Mouse (Mus musculus) kidney, postnatal 10 days (tissue): ENCODE results near the gene Thy1.

Source experiments
- DNase-seq: peaks from one replicate; pipeline ENCODE4 v3.0.0; 2021; ENCODE audit warnings: mixed read lengths

Gene Thy1

DNA sequence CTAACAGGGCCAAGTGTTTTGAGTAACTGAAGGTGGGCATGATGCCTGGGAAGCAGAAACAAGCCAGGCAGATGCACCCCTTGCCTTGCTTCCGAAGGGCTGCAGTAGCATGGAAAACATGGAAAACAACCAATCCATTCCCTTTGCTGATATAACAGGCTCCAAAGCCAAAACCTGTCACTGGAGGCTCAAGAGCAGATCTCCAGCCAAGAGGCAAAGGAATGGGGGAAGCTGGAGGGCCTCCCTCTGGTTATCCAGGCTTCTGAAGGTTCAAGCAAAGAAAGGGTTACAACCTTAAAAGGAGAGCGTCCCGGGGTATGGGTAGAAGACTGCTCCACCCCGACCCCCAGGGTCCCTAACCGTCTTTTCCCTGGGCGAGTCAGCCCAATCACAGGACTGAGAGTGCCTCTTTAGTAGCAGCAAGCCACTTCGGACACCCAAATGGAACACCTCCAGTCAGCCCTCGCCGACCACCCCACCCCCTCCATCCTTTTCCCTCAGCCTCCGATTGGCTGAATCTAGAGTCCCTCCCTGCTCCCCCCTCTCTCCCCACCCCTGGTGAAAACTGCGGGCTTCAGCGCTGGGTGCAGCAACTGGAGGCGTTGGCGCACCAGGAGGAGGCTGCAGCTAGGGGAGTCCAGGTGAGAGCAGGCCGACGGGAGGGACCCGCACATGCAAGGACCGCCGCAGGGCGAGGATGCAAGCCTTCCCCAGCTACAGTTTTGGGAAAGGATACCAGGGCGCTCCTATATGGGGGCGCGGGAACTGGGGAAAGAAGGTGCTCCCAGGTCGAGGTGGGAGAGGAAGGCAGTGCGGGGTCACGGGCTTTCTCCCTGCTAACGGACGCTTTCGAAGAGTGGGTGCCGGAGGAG, at the start of gene Thy1:
Thy1 (plus strand) TSS at position 549 of the 872 bp plus-strand sequence.
- DNase-seq, result peak; percentile 59

GRCm38 (mm10) chr9:43997681-43998080, 45.5 kb upstream of the Thy1 start:
- DNase-seq, result no peak

DNA sequence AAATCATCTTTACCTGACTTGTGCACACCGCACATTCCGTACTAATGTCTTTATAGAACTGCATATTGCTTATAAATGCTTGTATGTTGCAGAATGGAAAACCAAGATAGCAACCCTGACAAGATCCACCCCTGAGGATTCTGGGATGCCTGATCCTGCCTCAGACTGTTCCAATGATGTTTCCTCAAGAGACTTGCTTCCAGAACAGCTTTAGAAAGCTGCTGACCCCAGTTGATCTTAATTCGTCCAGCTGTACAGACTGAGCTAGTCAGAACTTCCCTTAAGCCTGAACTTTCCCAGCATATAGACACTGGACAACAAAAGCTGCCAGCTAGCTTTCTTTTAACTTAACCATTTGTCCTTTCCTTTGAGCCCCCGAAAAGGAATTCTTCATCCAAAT, 44.3 kb upstream of the Thy1 start:
- no peak for DNase-seq

- no peak for DNase-seq
Measured at GRCm38 (mm10) chr9:44004362-44004761, 38.8 kb upstream of the Thy1 start.

DNA sequence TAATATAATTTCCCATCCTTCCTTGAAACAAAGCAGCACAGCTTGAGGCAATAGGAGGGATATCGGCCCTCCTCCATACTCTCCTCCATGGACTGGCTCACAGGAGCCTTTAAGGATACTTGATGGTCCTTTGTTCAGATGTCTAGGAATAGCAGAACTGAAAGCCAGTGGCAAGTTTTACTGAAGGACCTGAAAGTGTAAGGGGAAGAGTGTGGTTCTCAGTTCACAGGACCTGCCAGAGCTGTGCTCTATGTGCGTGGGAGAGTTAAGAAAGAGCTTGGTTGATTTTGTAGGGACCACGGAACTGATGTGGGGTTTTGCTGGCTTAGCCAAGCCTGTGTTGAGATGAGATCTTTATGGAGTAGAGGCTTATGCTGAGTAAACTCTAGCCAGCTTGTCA, 37.9 kb upstream of the Thy1 start:
- no peak for DNase-seq

GRCm38 (mm10) chr9:44007323-44007722, 35.9 kb upstream of the Thy1 start:
- DNase-seq, result no peak

DNA sequence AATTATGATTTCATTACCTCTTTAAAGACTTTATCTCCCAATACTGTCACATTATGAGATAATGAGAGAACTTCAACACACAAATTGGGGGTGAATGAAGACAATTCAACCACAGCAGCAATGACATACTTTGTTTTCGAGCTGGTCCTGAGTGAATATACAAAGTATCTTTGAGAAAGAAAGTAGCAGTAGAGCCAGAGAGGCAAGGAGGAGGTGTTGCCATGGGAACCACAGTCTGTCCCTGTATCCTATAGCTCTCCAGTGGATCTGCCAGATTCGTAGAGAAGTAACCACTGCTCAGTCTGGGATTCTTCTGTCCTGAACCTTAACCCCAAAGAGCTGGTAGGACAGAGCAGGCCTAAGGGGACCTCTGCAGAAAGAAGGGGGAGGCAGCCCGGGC, 35.2 kb upstream of the Thy1 start:
- DNase-seq, result no peak

DNA sequence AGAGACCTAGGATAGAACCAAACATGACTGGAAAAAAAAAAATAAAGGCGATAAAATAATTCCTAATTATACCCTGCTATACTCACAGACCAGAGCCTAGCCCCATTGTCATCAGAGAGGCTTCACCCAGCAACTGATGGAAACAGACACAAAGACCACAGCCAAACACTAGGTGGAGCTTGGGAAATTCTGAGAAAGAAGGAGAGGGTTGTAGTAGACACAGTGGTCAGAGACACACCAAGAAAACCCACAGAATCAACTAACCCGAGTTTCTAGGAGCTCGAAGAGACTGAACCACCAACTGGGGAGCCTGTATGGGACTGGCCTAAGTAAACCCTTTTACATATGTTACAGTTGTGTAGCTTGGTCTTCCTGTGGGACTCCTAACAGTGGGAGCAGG, 32.3 kb upstream of the Thy1 start:
- no peak for DNase-seq

DNA sequence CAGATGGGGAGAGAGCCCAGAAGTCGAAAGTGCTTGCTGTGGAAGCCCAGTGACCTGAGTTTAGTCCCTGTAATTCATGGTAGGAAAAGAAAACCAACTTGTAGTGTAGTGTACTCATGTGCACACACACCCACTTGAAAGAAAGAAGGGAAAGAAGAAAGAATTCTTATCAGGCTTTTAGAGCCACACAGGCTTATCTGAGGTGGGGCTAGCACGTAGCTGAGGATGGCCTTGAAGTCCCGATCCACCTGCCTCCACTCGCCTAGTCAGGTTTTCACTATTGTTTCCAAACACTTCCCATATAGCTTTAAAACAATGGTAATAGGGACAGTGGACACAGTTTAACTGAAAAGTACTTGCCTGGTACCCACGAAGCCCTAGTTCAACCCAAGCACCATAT, 31.5 kb upstream of the Thy1 start:
- no peak for DNase-seq

DNA sequence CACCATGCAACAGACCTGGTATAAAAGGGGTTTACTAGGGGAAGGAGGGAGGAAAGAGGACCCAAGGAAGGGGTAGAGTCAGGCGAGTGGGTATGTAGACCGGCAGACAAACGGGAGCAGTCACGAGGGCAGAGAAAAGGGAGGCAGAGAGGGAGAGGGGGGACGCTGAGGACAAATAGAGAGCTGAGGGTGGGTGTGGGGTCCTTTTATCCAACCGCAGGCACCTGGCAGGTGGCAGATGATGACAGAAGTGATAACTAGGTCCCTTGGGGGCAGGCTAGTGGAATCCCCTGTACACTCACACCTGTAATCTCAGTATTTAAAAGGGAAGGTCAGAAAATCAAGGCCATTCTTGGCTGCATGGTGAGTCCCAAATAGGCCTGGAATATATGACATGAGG, 31.0 kb upstream of the Thy1 start:
- DNase-seq, result no peak

DNA sequence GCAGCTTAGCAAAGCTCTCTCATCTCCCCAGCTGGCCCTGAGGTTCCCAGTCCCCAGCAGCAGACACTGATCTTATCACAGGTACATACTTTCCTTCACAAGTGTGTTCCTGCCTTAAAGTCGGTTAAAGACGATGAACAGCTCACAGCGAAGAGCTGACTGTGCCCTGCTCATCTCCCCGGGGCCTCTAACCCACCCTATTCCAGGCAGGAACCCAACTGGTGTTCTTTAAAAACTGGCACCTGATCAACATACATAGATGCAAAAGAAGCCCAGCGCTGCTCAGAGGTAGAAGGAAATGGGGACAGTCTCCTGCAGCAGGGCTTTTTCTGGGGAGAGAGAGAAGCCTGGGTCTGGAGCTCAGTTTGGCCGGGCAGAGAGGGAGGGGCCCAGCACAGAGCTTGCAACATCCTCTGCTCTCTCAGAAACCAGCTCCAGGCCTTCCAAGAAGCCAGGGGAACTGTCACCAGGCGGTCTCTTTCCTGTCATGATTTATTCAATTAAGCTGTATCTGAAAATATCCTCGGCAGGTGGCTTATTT, 30.4 kb upstream of the Thy1 start:
- DNase-seq, result peak; percentile 74

DNA sequence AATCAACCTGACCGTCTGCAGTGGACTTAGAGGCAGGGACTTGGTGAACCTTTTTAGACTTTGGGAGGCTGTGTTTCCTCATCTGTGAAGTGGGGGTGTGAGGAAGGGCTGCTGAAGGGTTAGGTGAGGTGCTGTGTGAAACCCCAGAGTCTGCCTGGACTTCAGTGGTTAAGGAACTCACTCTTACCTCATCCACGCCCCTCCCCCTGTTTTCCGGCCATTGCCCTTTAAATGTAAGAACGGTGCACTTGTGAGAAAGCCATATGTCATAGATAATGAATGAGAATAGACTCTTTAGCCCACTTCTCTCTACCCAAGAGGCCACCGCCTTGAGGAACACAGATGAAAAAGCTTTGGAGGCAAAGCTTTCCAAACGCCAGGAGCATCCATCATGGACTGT, 29.4 kb upstream of the Thy1 start:
- no peak for DNase-seq

GRCm38 (mm10) chr9:44016304-44016703, 26.9 kb upstream of the Thy1 start:
- no peak for DNase-seq

- DNase-seq, result no peak
Measured at GRCm38 (mm10) chr9:44017846-44018245, 25.3 kb upstream of the Thy1 start.

DNA sequence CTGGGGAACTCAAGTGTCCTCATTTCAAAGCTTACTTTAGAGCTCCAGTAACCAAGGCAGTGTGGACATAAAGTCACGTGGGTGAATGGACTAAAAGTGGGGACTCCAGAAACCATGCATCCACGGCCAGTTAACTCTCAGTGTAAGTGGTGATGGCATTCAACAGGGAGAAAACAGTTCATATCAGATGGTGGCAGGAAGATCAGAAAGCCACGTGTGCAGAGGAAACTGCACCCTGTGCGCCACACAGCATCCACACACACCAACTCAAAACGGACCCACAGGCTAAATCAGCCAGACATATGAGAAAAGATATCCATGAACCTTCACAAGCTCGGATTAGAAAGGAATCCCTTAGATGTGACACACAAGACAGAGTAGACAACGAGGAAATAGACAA, 23.2 kb upstream of the Thy1 start:
- no peak for DNase-seq

DNA sequence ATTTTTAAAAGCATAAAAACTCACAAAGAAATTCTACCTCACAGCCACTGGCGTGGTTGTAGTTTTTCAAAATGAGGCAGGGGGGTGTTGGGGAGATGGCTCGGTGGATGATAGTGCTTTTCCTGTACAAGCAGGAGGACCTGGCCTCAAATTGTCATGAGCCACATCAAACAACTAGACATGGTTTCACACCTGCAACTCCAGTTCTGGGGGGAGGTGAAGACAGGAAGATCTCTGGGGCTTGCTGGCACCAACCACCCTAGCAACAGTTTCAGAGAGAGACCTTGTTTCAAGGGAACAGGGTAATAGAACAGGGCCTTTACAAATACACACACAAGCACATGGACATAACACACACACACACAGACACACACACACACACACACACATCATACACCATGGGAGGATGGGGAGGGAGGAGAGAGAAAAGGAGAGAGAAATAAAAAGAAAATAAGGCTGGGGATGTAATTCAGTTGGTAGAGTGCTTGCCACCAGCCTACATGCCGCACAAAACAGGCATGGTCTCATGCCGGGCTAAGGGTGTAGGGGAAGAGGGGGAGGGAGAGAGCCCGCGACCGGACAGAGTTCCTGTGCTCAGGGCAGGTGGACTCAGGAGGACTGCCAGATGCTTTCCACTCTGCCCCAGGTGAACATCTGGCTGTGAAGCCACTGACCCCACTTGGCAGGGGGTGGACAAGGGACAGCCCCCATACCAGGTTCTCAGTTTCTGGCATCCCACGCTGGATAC, 20.9 kb upstream of the Thy1 start:
- no peak for DNase-seq

DNA sequence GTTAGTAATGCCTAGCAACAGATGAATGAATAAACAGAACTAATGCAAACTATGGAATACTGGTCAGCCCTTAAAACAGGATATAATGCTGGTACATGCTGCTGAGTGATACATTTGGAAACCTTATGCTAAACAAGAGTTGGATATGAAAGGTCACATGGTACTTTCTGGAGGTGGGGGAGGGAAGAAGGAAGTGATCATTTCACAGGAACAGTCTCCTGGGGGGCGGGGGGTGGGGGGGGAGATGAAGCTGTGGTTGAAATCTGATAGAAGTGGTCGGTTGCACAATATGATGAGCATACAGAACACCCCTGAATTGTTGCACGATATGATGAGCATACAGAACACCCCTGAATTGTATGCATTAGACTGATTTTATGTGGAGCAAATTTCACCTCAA, 19.1 kb upstream of the Thy1 start:
- no peak for DNase-seq

DNA sequence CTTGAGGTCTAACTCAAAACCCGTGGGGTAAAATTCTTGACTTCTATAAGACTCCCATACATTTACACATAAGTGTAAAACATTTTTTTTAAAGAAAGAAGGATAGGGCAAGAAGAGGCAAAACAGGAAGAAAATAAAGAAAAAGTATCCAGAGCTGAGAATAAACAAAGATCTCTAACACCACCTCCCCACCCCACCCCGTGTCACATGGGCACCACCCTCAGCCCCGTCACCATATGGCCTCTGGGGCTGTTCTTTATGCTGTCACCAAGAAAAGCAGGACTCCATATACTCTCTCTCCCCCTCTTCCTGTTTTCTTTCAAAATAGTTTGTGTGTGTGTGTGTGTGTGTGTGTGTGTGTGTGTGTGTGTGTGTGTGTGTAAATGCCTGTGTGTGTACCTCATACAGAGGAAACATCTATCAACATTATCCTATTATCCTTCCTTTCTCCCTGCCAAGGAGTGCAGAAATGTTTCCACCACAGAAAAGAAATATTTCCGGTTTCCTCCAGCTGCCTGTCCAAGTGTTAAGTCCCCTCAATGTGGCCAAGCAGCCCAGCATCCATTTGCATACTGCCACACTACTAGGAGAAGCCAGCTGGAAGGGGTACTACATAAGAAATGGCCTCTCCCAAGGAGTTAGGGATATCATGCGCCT, 13.5 kb upstream of the Thy1 start:
- DNase-seq, result peak; percentile 33

DNA sequence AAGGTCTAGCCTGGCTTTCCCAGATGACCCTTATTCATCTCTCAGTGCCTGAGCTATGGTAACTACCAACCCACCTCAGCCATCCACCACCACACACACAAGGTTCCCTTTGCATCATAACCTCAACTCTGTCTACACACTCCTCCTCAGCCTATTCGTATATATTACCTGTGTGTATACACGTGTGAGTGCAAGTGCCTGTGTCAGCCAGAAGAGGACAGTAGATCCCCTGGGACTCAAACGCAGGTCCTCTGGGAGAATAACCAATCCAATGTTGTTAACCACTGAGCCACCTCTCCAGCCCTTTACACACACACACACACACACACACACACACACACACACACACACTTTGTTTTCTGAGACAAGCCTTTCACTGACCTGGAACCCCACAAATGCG, 12.5 kb upstream of the Thy1 start:
- DNase-seq, result no peak

DNA sequence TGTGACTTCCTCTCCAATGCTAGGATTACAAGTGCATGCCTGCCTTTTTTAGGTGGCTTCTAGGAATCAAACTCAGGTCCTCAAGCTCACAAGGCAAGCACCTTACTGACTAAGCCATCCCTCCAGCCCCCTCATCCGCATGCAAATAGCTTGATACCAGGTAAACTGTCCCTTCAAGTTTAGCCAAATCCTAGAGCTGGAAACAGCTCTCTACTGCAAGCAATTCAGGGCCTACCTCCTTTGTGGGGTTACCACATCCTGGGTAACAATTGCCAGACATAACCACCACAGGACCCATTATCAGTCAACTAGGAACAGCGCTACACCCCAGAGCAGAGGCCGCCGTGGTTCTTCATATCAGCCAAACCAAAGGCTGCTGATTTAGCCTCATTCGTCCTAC, 12.1 kb upstream of the Thy1 start:
- no peak for DNase-seq

DNA sequence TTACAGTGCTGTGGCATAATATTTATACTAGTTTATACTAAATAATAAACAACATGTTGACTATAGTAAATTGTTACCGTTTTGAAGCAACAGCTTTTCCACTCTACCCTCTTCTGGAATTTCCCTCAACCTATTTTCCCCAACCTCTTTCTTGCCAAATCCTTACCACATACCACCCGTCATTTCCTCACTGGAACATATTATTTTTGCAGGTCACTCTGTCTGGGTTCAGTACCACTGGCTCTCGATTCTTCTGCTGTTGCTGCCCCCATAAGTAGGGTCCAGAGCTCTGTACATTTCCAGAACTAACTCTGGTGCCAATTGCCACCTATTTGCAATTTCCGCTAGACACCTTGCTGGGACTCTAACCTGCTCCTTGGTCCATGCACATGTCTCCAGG, 11.2 kb upstream of the Thy1 start:
- no peak for DNase-seq

DNA sequence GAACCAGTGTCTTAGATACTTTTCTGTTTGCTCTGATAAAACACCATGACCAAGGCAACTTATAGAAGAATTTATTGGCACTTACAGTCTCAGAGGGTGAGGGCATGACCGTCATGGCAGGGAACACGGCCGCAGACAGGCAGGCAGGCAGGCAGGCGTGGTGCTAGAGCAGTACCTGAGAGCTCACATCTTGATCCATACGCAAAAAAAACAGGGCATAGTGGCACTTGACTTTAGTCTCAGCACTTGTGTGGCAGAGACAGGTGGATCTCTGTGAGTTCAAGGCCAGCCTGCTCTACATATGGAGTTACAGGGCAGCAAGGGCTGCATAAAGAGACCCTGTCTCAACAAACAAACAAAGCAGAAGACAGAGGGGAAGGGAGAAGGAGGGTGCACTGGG, 9.9 kb upstream of the Thy1 start:
- DNase-seq, result no peak

DNA sequence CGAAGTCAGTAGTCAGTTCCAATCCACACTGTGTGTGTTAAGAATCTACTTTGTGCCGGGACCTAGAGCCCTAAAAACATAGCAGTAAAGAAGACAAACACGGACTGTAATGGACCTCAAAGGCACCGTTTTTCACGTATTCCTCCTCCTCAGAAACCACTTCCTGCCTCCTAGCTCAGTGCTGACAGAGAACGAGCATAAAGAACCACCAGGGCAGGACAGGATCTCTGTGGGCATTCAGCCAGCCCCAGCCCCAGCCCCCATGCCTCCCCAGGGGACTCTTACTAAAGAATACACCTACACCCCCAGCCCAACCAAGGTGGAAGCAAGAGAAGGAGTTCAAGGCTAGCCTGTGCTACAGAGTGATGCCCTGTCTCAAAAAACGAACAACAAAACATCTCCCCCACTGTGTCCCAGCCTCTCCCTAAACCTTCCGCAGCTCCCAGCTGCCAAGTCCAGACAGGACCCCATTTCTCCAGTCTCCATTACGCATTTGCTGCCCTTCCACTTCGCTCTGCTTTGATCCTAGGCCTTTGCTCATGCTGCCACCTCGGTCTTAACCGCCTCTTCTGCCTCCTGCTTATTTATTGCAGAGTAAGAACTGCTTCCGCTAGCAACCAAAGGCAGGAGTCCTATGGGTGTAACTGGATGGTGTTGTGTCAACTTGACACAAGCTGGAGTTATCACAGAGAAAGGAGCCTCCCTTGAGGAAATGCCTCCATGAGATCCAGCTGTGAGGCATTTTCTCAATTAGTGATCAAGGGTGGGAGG, 9.0 kb upstream of the Thy1 start:
- DNase-seq, result no peak
